ENCODE assay signal across 8 mouse cellular contexts in genomic region chrX:155376538-155376937, GRCm38 (mm10). TPM values are rescaled to one million over a fixed set of nuclear protein-coding genes. Genes with fewer than 3 reads are reported as not detected.
DNase-seq lines count a peak whose midpoint lies in the region; ATAC-seq lines count a peak whose summit lies in the region.

No protein-coding gene starts in this region.

- DNase-seq in adrenal gland, adult 18-20 months (ENCODE audit: low spot score in 2 of 2) = peak; percentile 14 to 30
- no peak for DNase-seq in adrenal gland, adult 8-10 months
- peak; percentile 16 to 20 for DNase-seq in layer of hippocampus, postnatal 10 days (ENCODE audit: low spot score in 2 of 2)
- no peak for DNase-seq in layer of hippocampus, postnatal 36 days
- DNase-seq in ZHBTc4 (ENCODE audit: low read depth, low spot score) = peak; percentile 40
- DNase-seq in embryo, embryonic 9.5 days (ENCODE audit: extremely low spot score) = peak; percentile 8
- DNase-seq in liver, embryonic 11.5 days (ENCODE audit: low spot score) = peak; percentile 32
- peak; percentile 57 for DNase-seq in testis, postnatal 10 days (ENCODE audit: low spot score)

- H3K9ac ChIP-seq in liver, embryonic 11.5 days (ENCODE audit: low read depth, low read length) = no peak overlapping the region

- no peaks in the 10 kb centered on the region for H3K27me3 ChIP-seq in liver, embryonic 11.5 days (replicated peaks; ENCODE audit: control insufficient read depth, insufficient read depth, low read length)

- no peaks in the 10 kb centered on the region for H3K9me3 ChIP-seq in liver, embryonic 11.5 days (ENCODE audit: control insufficient read depth, low read length)

- H3K4me3 ChIP-seq in liver, embryonic 11.5 days (ENCODE audit: low read depth, low read length) = no peak overlapping the region

- H3K4me2 ChIP-seq in liver, embryonic 11.5 days = no peak overlapping the region

- H3K36me3 ChIP-seq in liver, embryonic 11.5 days (ENCODE audit: control insufficient read depth, insufficient read depth, low read length) = no peaks in the 10 kb centered on the region

- H3K4me1 ChIP-seq in liver, embryonic 11.5 days (replicated peaks; ENCODE audit: control insufficient read depth, insufficient read depth, low read length) = no peaks in the 10 kb centered on the region

- H3K27ac ChIP-seq in liver, embryonic 11.5 days (ENCODE audit: low read depth, low read length) = no peak overlapping the region

- no peak for ATAC-seq in liver, embryonic 11.5 days (replicated peaks; ENCODE audit: low FRiP score)

- WGBS in liver, embryonic 11.5 days = 13% methylated on average over 2 of the region's 2 CpGs

RNA-seq across cellular contexts. Expression of gene Prdx4, which starts 36.0 kb away (rescaled TPM):
- 10 to 100 TPM; 27.9 to 29.4 TPM for total RNA-seq in adrenal gland, adult 18-20 months (2021)
- 10 to 100 TPM; 23.2 to 31.9 (median 28.9) TPM for total RNA-seq in adrenal gland, adult 8-10 months (2022)
- 10 to 100 TPM; 23.2 to 23.7 TPM for total RNA-seq in layer of hippocampus, postnatal 10 days (2021)
- 10 to 100 TPM; 15.0 to 18.5 TPM for total RNA-seq in layer of hippocampus, postnatal 36 days (2021)
- polyA plus RNA-seq in liver, embryonic 11.5 days (2014; fragmentation: Nextera tagmentation; extraction: Ambion mirVana) = 188 and 204 TPM in 2 replicates

Comparison
In these comparisons a context has a peak if more than half of its experiments do, and no peak if none do; other contexts are left out.
1. DNase-seq: peak in adrenal gland, adult 18-20 months (2 of 2), layer of hippocampus, postnatal 10 days (2 of 2), ZHBTc4 (single experiment), embryo, embryonic 9.5 days (single experiment), liver, embryonic 11.5 days (single experiment) and testis, postnatal 10 days (single experiment); none in adrenal gland, adult 8-10 months (single experiment) and layer of hippocampus, postnatal 36 days (0 of 2).